Mouse (Mus musculus): Measurements from ENCODE around the gene Flg.

GRCm38 (mm10) chr3:93306142-93306541 is 32.8 kb downstream of the Flg start:
- no peak for TF ChIP-seq CTCF (IDR thresholded peaks at IDR 0.05; ENCODE audit: extremely low read depth, insufficient read depth, insufficient read length, insufficient replicate concordance)
- no peak for TF ChIP-seq POLR2A (IDR thresholded peaks at IDR 0.05; ENCODE audit: low read depth, low read length)

Data from spleen, adult 2 months (tissue).